Mouse (Mus musculus) c-Kit-positive CD71-positive TER-119-negative erythroid progenitor cells, embryonic 14.5 days (primary cell): ENCODE measurements around the gene Emsy.

Experiments
- DNase-seq: peaks from one replicate; pipeline ENCODE4 v3.0.0-alpha.2; 2013; ENCODE audit warnings: low read depth

Emsy gene

DNA sequence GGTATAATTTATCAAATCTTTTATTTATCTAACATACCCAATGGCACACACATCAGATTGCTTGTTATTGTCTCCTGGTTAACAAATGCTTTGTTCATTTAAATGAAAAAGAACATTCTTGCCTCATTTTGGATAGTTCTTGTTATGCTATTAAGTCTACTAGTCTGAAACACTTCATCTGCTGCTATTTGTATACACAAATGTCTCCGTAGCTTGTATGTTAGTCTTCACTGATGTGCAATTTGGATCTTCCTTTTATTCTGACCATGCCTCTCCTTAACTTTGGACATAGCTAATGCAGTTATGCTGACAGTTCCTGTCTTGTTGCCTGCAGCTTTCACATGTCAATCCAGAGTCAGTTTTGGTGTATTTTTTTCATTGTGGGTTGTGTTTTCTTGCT is 79.1 kb downstream of the Emsy start:
- no peak for DNase-seq

DNA sequence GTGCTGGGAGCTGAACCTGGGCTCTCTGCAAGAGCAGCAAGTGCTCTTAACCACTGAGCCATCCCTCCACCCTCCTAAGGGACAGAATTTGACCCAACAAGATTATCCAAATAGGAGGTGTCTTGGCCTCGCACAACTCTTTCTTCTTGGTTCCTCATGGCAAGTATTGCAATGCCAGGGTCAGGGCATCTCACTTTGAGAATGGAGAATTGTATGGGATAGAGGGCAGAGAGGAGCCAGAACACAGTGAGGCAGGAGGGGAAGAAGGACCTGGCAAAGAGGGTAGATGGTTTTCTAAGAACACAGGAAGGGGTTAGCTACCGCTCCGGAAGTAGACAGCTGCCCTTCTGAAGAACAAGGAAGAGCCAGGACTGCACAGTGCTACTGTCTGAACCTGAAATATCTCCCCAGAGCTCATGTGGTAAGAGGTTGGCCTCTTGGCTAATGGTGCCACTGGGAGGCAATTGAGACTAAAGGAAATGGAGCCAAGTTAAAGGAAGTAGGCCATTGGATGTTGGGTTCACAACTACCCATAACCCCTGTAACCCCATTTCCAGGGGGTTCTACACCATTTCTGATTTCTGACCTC is 80.8 kb downstream of the Emsy start:
- no peak for DNase-seq

DNA sequence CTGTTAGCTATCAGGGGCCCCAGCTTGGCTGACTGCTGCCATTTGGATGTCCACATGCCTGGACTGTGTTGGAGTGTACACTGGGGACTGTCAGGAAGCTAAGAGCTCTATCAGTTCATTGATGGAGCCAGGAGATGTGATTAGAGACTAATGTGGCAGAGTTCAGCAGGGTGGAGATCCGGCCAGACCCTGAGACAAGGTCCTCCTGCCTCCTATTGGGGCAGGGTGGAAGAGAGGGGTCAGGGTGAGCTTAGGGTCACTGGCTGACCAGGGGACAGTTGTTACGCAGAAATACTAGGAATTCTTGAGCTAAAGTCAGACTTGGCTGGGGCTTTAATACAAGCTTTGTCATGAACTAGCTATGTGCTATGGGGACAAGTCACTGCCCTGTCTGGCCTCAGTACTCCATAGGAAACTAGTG is 81.8 kb downstream of the Emsy start:
- DNase-seq: no peak

DNA sequence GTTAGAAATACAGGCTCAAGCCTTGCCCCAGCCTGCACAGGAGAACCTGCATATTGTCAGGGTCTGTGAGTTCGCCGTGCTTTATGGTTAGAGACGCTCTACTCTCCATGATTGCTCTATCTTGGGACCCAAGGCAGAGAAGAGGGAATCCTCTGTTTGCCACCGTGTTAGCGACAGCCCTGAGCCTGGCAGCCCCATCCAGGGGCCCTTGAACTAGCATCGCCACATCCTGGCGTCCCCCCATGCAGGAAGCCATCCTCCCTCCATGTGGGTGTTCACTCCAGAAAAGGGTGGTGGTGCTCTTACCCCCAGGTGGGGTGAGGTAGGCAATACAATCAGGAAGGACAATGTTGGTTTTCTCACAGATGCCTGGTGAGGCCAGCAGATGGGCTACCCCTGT is 82.3 kb downstream of the Emsy start:
- DNase-seq: no peak

DNA sequence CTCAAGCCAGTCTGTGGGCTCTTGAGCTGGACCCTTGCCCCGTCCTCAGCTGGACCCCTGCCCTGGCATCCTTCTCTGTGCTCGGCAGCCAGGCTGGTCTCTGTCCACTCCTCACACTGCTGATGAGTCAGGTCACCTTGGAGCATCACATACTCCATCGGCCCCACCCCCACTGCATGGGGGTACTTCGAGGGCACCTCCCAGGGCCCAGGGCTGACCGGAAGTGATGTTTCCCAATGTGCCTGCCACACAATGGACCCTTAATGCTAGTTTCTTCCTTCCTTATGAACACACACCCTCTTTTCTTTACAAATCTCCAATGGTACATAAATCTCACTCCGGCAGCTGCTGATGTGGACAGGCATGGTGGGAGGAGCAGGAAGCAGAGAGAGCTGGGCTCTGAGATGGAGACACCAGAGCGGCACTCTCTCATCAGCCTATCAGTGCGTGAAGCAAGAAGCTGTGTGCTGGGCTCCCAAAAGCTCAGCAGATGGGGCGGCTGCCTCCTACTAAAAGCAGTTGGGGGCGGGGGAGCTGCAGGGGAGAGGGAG is 83.3 kb downstream of the Emsy start:
- no peak for DNase-seq

DNA sequence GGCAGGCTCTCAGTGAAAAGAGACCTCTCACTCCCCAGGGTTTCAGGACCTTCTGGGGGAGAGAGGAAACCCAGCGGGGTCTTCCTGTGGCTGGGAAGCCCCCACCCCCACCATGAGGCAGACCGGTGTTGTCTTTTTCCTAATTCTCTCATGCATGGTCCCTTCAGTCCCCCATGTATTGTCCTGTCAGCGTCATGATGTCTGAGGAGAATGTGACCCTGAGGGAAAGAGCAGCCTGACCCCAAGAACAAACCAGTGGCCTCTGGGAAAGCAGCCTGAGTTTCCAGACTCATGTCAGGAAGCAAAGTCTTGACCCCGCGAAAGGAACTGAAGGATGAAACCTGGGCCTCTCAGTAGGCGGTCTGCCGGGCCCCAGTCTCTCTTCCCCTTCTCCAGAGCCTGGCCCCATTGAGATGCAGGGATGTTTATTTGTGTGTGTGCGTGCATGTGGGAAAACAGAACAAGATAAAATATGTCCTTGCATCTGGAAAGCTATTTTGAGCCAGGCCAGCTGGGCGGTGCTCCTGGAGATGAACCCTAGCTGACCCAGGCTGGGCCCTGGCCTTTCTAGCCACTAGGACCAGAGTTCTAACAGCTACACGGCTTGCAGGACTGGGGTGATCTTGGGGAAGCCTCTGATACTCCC is 84.2 kb downstream of the Emsy start:
- no peak for DNase-seq

DNA sequence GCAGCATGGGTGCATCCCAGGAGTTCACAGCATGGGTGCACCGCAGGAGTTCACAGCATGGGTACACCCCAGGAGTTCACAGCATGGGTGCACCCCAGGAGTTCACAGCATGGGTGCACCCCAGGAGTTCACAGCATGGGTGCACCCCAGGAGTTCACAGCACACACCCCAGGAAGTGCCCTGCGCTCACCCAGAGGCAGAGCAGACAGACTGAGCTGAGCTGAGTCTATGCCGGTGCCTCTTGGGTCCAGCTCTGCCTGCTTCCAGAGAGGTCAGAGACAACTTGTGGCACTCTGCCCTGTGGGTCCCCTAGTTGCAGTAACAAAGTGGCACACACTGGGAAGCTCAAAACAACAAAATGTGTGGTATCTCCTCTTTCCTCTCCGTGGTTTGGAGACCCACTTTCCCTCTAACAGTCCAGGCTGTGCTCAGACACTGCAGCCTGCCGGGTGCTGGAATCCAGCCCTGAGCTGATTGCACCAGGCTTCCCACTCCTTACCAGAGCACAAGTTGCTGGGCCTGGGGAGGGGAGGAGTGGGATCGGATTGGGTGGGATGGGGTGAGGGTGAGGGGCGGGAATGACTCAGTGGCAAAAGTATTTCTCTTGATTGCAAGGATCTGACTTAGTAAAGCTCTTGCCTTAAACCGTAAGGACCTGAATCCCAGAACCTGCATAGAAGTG is 85.6 kb downstream of the Emsy start:
- DNase-seq: no peak

DNA sequence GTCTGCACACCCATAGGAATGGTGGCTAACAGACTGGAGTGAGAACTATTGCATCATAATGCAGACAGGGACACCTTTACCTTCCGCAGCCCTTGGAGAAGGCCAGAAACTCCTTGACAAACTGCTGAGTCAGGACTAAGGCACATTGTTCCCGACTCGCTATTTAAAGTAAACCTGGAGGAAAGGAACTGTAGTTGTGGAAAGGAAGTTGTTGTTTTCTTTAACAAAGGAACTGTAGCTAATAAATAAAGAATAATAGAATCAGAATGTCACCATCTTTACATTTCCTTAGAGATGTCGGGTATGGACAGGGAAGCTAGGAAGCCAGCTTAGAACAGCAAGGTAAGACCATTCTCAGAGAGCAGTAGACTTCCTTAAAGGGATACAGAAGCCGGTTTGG is 89.5 kb downstream of the Emsy start:
- no peak for DNase-seq

DNA sequence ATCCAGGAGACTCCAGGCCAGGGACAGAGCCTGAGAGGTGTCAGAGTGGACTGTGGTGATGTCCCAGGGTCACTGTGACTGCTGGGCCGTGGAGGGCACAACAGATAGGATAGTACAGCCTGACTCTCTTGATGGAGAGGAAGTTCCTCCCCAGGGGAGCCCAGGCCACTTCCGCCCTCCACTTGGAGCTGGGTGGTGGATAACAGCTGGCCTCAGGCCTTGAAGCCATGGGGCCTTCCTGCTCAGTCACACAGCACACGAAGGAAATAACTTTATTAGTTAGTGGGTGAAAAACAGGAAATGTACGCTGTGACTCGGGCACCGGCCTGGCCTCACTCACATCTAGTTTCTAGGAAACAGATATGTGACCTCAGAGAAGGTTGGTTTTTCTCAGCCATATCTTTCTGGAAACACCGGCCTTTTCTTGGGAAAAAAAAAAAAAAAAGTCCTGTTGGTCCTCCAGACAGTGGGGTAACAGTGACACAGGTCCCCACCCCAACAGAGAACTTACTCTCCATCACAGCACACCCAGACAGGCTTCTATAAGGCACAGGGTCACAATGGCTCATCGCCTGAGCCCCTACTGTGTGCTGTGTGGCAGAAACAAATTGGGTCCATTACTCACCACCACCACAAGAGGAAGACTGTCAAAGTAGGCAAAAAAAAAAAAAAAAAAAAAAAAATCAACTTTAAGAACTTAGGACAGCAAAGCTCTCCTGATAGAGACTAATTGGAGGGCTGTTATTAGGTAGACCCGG is 91.8 kb downstream of the Emsy start:
- DNase-seq: no peak

DNA sequence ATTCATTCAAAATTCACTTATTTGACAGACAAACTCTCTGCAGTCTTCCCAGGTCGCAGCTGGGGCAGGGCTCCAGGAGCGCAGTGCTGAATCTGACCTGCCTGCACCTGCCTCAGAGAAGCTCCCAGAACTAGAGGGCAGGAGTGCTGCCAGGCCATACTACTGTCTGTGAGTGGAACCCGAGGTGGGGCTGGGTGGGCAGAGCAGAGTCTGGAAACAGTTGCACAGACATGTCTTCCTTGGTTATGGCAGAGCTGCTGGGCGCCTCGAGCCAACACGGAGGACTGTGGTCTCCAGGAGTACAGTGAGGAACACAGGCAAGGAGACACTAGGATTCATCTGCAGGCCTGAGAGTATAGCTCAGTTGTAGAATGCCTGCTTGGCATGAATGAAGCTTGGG is 92.6 kb downstream of the Emsy start:
- no peak for DNase-seq

DNA sequence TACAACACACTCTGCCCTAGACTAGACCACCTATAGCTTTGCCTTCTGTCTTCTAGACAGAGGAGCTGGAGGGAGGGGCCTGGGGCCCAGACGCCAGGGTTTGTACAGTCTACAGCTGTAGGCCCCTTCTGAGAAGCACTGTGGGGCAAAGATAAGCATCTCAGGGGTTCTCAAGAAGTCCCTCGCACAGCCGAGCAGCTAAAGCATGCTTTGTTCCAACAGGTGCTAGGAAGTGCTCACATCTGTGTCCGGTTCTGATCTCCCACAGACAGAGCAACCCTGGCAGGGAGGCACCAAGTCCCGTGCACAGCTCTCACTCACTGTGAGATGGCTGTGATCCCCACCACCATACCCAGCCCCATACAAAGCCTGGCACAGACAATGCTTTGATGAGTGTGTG is 93.6 kb downstream of the Emsy start:
- no peak for DNase-seq

DNA sequence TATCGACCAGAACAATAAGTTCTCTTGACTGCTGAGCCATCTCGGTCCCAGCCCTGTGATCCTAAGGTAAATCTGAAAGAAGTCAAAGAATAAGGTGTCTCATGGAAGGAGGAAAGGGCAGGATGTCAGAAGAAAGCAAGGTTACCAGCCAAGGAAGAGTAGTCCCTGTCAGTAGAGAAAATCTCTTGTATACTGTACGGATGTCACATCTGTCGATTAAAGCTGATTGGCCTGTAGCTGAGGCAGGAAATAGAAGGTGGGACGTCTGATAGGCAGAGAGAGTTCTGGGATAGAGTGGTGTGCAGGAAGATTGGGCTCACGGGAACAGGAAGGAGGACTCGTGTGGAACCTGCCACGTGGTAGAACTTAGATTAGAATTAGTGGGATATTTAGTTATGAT is 94.4 kb downstream of the Emsy start:
- no peak for DNase-seq

DNA sequence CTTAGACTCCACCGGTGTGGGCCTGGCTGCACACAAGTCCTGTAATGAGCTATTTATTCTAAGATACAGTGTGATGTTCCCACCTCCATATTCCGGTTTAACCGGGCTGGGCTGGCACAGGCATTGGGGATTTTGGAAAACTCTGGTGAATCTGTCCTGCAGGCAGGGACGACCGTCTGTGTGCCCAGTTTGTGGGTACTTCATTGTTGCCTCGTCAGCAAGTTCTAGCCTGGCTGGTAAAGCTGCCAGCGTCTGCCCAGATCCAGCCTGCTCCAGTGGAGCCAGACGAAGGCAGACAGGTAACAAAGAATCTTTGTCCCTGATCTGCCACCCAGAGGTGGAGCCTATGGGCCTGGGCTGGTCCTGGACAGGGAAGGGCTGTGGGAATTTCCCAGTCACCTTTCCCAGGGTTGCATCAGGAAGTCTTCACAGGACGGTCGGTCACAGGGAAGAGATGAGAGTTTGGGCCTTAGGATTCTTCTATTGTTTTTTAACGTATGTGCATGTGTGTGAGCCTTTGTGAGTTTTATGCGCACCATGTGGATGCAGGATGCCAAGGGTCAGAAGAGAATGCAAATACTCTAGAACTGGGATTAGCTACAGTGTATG is 94.9 kb downstream of the Emsy start:
- DNase-seq: no peak

DNA sequence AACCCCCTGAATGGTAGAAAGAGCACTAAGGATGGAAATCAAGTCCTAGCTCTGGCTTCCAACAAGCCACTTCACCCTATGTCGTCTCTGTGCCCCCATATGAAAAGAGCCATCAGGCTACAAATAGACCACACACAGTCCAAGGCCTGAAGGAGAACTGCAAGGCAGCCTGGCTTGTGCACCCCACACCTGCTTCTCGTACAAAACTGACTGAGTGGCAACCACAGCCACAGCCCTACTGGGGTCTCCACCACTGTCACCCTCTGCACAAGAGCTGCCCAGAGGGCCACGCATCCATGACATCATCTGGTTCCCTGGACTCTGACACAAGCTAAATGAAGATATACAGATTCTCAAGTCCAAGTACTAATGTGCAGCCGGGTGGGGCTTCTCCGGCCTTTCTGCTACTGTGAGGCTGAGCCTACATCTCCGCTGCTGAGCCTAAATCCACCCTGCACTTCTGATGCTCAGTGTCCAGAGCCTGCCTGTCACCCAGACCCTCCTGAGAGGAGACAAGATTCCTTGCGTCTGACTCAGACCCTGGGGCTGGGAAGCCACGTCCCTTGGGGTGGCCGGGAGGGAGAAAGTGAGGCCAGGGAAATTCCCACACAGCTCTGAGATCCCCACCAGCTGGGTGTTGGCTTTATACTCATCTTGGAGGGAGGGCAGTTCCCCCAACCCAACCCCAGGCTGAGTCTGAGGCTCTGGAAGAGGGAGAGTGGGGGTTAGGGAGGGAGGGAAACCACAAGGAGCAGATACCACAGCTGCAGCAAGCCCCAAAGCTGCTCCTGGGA is 98.3 kb downstream of the Emsy start:
- no peak for DNase-seq

DNA sequence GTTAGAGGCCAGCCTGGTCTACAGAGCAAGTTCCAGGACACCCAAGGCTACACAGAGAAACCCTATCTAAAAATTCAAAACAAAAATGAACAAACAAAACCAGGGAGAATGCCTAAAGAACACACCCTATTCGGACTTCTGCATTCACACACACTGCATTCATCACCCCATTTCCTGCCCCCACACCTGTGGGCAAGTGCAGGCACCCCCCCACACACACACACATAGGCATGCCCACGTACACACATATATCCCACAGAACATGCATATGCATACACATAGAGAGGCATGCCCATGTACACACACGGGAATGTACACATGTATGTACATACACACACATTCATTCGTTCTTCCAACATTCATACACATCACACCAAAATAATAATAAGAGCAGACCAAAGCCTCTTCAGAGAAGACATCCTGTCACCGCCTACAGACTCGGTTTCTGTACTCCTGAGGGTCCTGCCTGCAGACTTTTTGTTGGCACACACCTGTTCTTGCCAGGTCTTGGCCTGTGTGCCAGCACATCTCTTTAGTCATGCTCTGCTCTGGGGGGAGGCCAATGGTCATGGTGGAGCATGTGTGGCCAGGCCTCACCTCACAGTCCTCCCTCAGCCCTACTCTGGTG is 99.7 kb downstream of the Emsy start:
- DNase-seq: no peak

DNA sequence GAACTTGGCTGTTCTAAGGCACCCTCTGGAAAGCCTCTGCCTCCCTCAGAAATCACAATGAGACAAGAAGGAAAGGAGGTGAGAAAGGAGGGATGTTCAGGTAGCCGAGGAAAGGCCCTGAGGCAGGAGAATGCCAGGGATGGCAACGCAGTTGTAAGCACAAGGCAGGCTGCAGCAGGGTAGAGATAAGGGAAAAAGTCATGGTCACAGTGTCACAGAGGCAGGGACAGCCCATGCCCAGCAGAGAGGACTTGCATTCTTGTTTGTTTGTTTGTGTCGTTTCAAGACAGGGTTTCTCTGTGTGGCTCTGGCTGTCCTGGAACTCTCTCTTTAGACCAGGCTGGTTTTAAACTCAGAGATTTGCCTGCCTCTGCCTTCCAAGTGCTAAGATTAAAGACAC is 105.5 kb downstream of the Emsy start:
- no peak for DNase-seq

DNA sequence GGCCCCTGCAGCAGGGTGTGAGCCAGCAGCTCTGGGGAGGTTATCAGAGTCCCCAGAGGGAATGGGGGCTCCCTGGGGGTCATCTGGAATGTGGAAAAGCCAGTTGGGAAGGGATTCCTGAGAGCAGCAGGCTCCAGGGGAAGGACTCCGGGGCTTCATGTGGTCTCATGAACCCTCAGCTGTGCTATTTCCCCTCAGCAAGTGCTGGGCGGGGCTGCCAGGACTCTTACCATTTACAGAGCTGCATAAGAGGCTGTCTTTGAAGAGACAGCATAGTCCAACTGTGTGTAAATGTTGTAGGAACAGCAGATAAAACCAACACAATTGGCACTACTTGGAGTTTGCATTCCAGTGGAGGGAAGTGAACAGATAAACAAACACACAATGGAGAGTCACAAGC is 106.0 kb downstream of the Emsy start:
- DNase-seq: no peak

DNA sequence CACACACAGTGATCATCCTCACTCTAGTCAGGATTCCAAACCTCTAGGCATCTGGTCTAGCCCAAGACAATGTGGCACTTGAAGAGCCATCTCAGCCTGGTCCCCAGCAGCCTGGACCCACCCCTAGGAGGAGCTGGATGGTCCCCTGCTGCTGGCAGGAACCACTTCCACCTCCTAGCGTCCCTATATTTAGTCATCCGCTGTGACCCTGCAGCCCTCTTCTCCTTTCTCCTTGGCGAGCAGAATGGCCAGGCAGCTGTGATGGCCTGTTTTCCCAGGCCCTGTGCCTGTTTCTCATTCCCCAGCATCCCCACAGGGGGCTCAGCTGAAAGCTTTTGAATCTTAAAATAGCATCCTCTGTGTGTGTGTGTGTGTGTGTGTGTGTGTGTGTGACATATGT is 107.7 kb downstream of the Emsy start:
- no peak for DNase-seq

DNA sequence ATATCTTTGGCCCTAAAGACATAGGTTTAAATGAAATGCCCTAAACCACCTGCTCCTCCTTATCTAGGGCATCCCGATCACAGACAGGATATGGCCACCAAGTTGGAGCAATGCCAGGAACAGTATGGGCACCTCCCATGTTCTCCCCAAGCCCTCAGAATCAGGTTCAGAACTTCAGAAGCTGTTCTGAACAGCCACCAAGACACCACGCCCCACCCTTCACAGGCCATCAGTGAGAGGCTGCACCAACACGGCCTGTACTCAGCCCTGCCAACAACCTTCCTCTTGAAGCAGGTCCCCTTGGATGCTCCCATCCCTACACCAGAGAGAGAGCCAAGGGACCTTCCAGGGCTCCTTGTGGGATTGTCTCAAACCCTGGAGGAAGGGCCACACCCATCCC is 112.0 kb downstream of the Emsy start:
- DNase-seq: no peak

DNA sequence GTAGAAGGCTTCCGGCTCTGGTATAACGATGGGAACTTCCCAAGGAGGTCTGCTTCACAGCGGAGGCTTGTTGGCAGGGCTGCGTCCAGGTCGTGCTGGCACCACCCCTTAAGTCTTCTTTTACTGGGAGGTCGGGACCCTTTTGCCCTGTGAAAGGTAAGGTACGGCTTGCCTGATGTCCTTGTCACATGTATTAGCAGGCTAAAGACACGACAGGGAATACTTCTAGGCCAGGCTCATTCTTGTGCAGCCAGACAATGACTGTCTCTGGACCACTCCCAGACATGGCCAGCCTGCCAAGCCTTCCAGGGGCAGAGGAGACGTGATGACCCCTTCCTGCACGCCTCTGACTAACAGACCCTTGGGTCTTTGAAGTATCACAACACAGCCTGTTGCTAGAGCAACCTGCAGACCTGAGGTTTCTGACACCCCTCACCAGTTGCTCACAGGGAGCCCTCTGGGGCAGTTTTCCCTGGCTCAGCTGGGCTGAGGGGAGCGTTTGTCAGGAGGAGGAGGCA is 112.7 kb downstream of the Emsy start:
- DNase-seq: no peak

DNA sequence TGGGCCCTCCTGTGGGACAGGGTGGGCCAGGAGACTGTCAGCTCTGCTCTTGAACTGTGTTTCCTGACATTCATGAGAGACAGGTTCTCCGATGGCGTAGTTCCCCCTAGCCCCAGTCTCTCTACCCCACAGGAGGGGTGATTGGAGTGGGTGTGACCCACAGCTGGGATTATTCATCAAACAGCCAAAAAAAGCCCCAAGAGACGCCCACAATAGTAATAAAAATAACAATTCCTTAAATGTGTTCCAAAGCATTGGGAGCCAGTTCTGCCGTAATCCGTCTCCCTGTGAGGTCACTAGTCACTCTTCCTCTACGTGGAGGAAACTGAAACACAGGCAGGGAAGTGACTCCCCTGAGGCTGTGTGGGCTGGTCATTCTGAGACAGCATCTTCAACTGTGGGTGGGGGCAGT is 113.8 kb downstream of the Emsy start:
- no peak for DNase-seq
